Mouse (Mus musculus) CD4-positive helper T cell, adult 2 months (primary cell): Measurements from ENCODE around the gene Spag8.

Experiments used
- DNase-seq: peaks from one replicate; pipeline ENCODE4 v3.0.0-alpha.2; 2012; ENCODE audit warnings: low read depth, missing footprints, low spot score

The Spag8 gene

DNA sequence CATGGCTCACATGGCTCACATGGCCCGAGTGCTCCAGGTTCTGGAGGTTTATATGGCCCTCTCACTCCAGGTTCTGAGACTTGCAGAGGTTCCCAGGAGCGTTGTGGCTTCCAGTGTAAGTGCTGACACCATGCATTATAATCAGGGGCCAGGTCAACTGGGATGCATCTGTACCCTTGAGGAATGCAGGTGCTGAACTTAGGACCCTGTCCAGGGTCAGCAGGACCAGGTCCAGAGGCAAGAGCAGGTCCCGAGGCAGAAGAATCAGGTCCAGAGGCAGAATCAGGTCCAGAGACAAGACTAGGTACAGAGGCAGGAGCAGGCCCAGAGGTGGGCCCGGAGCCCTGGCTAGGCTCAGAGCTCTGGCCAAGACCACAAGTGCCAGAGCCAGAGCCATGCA lies 668 bp downstream of the Spag8 start:
- DNase-seq = no peak

DNA sequence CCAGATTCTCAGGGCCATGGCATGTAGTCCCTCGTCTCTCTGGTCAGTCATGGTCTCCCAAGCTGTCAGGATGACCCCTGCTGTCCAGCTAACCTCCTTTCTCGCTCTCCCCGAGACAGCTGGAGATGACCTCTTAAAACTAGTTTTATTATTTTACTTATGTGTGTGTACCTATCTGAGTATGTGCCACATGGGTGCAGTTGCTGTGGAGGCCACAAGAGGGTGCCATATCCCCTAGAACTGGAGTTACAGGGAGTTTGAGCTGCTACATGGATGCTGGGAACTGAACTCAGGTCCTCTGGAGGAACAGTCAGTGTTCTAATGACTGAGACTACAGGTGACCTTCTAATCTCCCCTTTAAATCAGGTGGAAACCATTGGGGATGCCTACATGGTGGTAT lies 3.6 kb downstream of the Spag8 start:
- DNase-seq = no peak

DNA sequence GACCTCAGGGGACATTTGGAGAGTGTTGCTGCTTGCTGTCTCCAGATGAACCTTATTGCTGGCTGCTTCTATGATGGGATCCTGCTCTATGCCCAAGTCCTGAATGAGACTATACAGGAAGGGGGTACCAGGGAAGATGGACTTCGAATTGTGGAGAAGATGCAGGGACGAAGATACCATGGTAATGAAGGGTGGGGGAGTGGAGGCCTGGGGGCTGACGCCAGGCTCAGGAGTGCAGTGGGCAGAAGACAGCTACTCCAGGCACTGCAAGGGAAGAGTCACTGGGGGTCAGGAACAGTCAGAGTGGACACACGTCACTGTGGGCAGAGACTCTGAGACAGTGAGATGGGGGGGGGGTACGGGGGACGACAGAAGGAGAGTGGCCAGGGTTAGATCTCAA lies 12.9 kb downstream of the Spag8 start:
- DNase-seq = no peak

DNA sequence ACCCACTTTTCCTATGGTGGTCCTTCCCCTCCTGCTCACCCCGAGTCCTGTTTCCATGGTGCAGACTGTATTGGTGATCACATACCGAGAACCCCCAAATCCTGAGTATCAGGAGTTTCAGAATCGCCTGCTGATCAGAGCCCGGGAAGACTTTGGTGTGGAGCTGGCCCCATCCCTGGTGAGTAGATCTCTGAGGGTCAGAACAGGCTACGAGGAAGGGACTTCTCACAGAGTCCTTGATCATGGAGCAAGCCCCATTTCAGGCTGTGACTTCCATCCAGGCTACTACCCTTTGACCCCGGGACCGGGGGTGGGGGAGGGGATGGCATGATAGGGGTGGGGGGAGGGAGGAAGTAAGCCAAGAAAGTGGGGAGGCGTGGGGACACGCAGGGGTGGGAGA lies 13.3 kb downstream of the Spag8 start:
- DNase-seq = no peak

GRCm38 (mm10) chr4:43636751-43637150 lies 16.6 kb downstream of the Spag8 start:
- DNase-seq = no peak

GRCm38 (mm10) chr4:43634621-43635374 lies 18.6 kb downstream of the Spag8 start:
- DNase-seq = no peak

GRCm38 (mm10) chr4:43633736-43634135 lies 19.7 kb downstream of the Spag8 start:
- DNase-seq = no peak

DNA sequence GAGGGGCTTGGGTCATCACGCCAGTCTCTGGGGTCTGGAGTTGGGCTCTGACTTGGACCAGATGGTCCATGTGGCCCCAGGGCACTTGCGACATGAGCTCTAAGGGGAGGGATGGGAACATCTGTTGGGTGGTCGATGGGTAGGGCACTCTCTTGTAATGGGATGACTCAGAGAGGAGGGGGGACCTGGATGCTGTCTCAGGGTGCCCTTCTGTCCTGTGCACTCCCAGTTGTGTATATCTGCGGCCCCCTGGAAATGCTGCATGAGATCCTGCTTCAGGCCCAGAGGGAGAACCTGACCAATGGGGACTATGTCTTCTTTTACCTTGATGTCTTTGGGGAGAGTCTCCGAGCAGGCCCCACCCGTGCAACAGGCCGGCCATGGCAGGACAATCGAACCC lies 20.1 kb downstream of the Spag8 start:
- no peak for DNase-seq

DNA sequence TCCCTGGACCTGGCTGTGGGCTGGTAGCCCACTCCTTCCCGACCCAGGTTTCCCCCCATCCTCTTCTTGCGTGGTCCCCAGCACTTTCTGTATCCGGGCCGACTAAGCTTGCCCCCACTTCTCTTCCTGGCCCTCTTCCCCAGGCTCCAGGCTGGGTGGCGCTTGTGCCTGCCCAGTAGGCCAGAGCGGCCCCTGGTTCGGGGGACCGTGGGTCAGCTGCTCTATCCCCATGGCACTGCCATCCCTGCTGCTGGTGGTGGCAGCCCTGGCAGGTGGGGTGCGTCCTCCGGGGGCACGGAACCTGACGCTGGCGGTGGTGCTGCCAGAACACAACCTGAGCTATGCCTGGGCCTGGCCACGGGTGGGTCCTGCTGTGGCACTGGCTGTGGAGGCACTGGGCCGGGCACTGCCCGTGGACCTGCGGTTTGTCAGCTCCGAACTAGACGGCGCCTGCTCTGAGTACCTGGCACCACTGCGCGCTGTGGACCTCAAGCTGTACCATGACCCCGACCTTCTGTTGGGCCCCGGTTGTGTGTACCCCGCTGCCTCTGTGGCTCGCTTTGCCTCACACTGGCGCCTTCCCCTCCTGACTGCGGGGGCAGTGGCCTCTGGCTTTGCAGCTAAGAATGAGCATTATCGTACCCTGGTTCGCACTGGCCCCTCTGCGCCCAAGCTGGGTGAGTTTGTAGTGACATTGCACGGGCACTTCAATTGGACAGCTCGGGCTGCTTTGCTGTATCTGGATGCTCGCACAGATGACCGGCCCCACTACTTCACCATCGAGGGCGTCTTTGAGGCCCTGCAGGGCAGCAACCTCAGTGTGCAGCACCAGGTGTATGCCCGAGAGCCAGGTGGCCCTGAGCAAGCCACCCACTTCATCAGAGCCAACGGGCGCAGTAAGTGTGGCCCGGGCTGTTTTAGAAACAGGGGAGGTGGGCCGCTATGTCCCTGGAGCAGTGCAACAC lies 21.2 kb downstream of the Spag8 start:
- no peak for DNase-seq

DNA sequence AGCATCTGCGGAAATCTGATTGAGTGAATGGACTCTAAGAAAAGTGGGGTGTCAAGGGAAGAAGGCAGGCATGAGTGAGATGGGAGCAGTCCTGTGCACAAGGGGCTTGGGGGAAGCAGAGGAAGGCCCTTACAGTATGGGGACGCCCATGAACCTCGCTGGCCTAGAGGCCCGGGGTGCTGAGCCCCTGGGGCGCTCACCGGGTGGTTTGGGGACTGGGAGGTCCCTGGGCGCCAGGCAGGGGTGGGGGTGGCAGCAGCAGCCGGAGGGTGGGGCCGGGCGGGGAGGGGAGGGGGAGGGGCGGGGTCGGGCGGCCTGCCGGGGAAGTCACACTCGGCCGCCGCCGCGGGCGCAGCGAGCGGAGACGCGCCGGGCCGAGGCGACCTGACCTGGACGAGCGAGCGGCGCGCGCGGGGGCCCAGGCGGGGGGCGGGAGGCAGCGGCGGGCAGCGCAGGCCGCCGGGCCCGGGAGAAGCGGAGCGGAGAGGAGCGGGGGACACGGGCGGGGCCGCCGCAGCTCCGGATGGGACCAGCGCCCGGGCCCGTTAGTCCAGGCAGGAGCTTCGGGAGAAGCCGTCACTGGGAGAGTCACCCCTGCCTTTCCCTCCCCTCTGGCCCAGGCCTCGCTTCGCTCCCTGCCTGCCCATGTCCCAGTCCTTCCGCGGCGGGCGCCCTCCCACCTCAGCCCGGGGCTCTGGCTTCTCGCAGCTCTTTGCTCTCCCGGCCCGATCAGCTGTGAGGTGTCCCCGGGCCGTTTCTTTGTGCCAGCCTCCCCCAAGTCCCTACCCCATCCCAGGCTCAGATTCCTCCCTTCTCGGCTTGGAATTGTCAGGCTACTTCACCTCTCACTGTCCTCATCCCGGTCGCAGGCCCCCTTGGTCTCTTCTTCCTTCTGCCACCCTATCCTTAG lies 22.1 kb downstream of the Spag8 start, which contains the start of gene Npr2:
TSS of gene Npr2 (plus strand) at position 890 of the 910 bp plus-strand sequence.
- no peak for DNase-seq

GRCm38 (mm10) chr4:43630671-43631045 lies 22.7 kb downstream of the Spag8 start:
- no peak for DNase-seq

DNA sequence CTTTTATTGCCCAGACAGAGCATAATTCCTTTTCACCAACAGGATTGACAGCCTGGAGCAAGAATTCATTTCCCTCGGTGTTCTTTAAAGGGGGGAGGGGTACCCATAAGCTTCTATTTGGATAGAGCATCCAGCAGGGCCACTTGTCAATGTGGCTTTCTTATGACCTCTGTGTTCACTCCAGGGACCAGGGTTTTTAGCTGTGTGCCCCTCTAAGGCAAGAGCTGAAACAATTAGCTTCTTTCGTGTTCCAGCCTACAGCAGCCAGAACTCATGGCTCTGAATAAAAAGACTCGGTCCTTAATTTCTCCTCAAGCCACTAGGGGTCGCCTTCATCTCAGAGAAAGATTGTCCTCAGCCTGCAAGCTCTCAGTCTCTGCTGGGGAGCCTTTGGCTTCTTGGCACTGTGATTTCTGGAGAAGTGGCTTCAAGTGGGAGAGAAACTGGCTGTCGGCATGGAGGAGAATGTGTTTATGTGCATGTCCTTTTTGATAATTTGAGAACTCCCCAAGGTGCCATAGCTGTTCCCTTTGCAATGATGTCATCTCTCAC lies 23.3 kb downstream of the Spag8 start:
- peak; percentile 71 for DNase-seq

- DNase-seq = no peak
Measured at GRCm38 (mm10) chr4:43629106-43629817, 24.1 kb downstream of the Spag8 start.

DNA sequence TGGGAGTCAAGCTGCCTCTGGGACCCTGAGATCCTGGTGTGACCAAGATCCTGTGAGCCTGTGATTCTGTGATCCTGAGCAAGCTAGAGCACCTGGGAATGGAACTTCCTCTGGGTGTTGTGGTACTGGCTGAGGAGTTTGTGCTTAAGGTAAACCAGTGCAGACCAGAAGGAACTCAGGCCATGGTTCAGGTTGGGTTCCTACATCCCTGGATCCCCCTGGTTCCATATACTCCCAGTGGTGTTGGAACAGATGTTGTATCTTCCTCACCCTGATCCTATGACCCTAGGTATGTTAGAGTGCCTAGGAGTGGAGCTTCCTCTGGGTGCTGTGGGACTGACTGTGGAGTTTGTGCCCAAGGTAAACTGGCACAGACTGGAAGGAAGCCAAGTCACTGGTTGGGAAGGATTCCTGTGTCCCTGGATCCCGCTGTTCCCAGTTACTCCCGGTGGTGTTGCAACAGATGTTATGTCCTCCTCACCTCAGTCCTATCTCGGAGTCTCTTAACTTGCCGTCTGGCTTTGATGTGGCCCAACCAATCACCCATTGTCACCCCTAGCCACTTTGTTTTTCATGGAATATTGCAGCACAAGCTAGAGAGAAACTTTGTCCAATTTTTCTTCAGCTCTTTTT lies 33.1 kb downstream of the Spag8 start:
- no peak for DNase-seq

- DNase-seq = no peak
Measured at GRCm38 (mm10) chr4:43613060-43613730, 40.2 kb downstream of the Spag8 start.

DNA sequence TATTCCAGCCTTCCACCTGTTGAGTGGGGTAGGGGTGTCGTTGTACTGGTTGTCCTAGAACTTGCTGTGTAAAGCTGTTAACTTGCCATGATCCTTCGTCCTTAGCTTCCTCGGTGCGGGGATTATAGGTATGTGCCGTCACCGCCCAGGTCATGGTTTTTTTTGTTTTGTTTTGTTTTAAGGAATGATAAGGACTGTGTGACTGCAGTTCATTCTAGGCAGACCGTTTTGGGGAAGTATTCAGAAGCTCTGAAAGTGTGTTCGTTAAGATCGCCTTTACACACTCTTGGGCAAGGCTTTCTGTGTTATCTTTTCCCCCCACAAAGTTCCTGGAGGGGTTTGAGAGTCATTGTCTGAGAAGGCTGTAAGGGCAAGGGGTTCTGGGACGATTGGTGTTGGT lies 40.9 kb downstream of the Spag8 start:
- no peak for DNase-seq

DNA sequence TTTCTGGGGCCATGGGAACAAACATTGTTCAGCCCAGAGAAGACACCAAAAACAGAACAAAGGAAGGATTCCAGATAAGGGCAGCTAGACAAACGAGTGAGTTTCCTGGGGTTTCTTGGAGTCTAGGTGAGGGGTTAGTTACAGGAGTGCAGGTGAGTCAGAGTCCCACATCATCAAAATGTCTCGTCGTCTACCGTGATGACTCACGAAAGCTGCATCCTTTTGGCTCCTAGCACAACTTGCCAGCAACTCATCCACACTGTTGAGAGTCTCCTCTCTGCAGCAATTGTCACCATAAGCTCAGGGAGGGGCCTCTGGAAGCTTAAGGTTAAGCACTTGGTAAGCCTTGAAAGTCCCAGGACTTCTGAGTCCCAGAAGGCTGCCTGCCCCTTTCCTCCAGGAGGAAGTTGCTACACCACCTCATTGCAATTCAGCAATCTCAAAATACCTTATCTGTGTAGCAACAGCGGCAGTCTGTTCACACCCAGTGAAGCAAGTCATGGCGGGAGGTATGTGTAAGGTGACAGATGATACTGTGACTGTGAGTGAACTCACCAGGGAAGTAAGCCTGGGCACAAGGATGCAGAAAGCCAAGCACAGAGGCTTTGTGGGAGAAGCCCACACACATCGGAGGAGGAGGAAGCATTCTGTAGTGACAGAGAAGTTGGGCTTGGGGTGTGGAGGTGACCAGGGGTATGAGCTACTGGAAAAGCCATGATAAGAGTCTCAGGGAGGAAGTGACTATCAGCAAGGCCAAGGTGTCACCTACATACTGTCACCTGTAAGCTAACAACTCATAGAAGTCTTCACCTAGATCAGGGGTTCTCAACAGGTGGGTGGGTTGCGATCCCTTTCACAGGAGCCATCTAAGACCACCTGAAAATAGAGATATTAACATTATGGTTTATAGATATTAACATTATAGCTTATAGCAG lies 48.4 kb downstream of the Spag8 start:
- DNase-seq = no peak

DNA sequence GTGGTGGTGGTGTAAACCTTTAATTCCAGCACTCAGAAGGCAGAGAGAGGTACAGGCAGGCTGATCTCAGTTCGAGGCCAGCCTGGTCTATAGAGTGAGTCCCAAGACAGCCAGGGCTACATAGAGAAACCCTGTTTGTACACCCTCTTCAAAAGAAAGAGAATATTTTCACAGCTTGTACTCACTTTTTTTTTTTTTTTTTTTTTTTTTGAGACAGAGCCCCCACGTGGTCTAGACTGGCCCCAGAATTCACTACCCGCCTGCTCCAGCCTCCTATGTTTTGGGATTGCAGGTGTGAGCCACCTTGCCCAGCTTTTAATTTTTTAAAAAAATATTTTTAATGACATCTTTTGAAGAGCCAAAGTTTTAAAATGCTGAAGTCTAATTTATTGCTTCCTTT lies 49.3 kb downstream of the Spag8 start:
- DNase-seq = no peak
